Mouse (Mus musculus) erythroblast, embryonic 14.5 days (primary cell): ENCODE measurements around the gene Vasn. TPM values are rescaled to one million over a fixed set of nuclear protein-coding genes. Genes with fewer than 3 reads are reported as not detected.

Source experiments
- H3K27me3 ChIP-seq: 2 replicates; pipeline ENCODE4 v1.6.1; 2012; ENCODE audit warnings: inconsistent platforms; ENCODE audit not compliant: control insufficient read depth
- H3K36me3 ChIP-seq: 2 replicates; pipeline ENCODE4 v1.6.1; 2012; ENCODE audit warnings: mild to moderate bottlenecking, inconsistent platforms; ENCODE audit not compliant: control insufficient read depth
- H3K4me1 ChIP-seq: 2 replicates; pipeline ENCODE4 v1.6.1; 2012; ENCODE audit warnings: inconsistent platforms; ENCODE audit not compliant: control insufficient read depth
- H3K4me3 ChIP-seq: replicated peaks from 2 replicates; pipeline ENCODE3; 2012; ENCODE audit warnings: moderate library complexity, mild to moderate bottlenecking, inconsistent platforms
- H3K9me3 ChIP-seq: 2 replicates; pipeline ENCODE4 v1.6.1; 2012; ENCODE audit warnings: low read length, inconsistent platforms, mixed read lengths; ENCODE audit not compliant: control insufficient read depth
- GATA1 ChIP-seq: IDR thresholded peaks from 2 replicates; pipeline ENCODE4 v1.6.1; 2012; ENCODE audit warnings: low read length, inconsistent platforms, mixed read lengths
- TAL1 ChIP-seq: IDR thresholded peaks from 3 replicates; pipeline ENCODE4 v1.6.1; 2012; ENCODE audit warnings: low read length, inconsistent platforms, mixed read lengths
- polyA plus RNA-seq: library from polyadenylated mRNA; stranded (reverse); fragments of >175 nt; gene quantifications from 2 replicates; pipeline ENCODE4 v1.2.3, GENCODE M21; 2012

The Vasn gene
- polyA plus RNA-seq, 1 experiment = 0.01 TPM

- TF ChIP-seq TAL1 = no peak
- TF ChIP-seq GATA1 = no peak
- Histone ChIP-seq H3K4me1 (peaks cover 16% of the 10 kb centered on the region), H3K27me3 (peaks cover 54% of the 10 kb centered on the region)
Measured at GRCm38 (mm10) chr16:4597296-4597695, 42.4 kb upstream of the Vasn start.

GRCm38 (mm10) chr16:4598041-4598440 lies 41.7 kb upstream of the Vasn start:
- peaks cover 3% of the 10 kb centered on the region; the same call in 1 of the 2 replicates for H3K9me3 ChIP-seq
- H3K4me1 ChIP-seq = peaks cover 21% of the 10 kb centered on the region
- H3K4me3 ChIP-seq = no peak overlapping the region
- H3K36me3 ChIP-seq = no peaks in the 10 kb centered on the region
- TF ChIP-seq GATA1 (no peak), TAL1 (no peak)
- peaks cover 47% of the 10 kb centered on the region for H3K27me3 ChIP-seq

More at GRCm38 (mm10) chr16:4597296-4597695, 42.4 kb upstream of the Vasn start:
- Histone ChIP-seq H3K9me3 (peaks cover 3% of the 10 kb centered on the region; the same call in 1 of the 2 replicates), H3K4me3 (no peak overlapping the region), H3K36me3 (no peaks in the 10 kb centered on the region)

GRCm38 (mm10) chr16:4598891-4599543 lies 40.7 kb upstream of the Vasn start:
- no peak for TF ChIP-seq TAL1
- no peak for TF ChIP-seq GATA1
- peaks cover 19% of the 10 kb centered on the region for H3K4me1 ChIP-seq

GRCm38 (mm10) chr16:4599616-4600015 lies 40.1 kb upstream of the Vasn start:
- Histone ChIP-seq H3K9me3 (peaks cover 3% of the 10 kb centered on the region; the same call in 1 of the 2 replicates), H3K27me3 (peaks cover 31% of the 10 kb centered on the region), H3K36me3 (no peaks in the 10 kb centered on the region), H3K4me3 (no peak overlapping the region), H3K4me1 (peaks cover 19% of the 10 kb centered on the region)
- TF ChIP-seq TAL1 (no peak), GATA1 (no peak)

More at GRCm38 (mm10) chr16:4598891-4599543, 40.7 kb upstream of the Vasn start:
- H3K4me3 ChIP-seq = no peak overlapping the region
- peaks cover 37% of the 10 kb centered on the region for H3K27me3 ChIP-seq
- no peaks in the 10 kb centered on the region for H3K36me3 ChIP-seq
- peaks cover 3% of the 10 kb centered on the region; the same call in 1 of the 2 replicates for H3K9me3 ChIP-seq

GRCm38 (mm10) chr16:4600701-4601310 lies 38.9 kb upstream of the Vasn start:
- H3K4me3 ChIP-seq = no peak overlapping the region
- H3K27me3 ChIP-seq = peaks cover 19% of the 10 kb centered on the region
- peaks cover 19% of the 10 kb centered on the region for H3K4me1 ChIP-seq
- no peaks in the 10 kb centered on the region for H3K9me3 ChIP-seq
- TF ChIP-seq GATA1 = no peak
- no peak for TF ChIP-seq TAL1
- no peaks in the 10 kb centered on the region for H3K36me3 ChIP-seq

GRCm38 (mm10) chr16:4602189-4602588 lies 37.6 kb upstream of the Vasn start:
- peaks cover 26% of the 10 kb centered on the region for H3K4me1 ChIP-seq
- H3K9me3 ChIP-seq = no peaks in the 10 kb centered on the region
- H3K27me3 ChIP-seq = peaks cover 6% of the 10 kb centered on the region
- no peak for TF ChIP-seq GATA1
- TF ChIP-seq TAL1 = no peak
- no peak overlapping the region for H3K4me3 ChIP-seq
- H3K36me3 ChIP-seq = no peaks in the 10 kb centered on the region

- H3K4me1 ChIP-seq = peaks cover 28% of the 10 kb centered on the region
- no peaks in the 10 kb centered on the region; the same call in 1 of the 2 replicates for H3K27me3 ChIP-seq
- H3K36me3 ChIP-seq = no peaks in the 10 kb centered on the region
- H3K9me3 ChIP-seq = no peaks in the 10 kb centered on the region
- no peak for TF ChIP-seq GATA1
- TF ChIP-seq TAL1 = no peak
- H3K4me3 ChIP-seq = no peak overlapping the region
Measured at GRCm38 (mm10) chr16:4602766-4603452, 36.8 kb upstream of the Vasn start.

GRCm38 (mm10) chr16:4603453-4603837 lies 36.3 kb upstream of the Vasn start:
- H3K27me3 ChIP-seq = no peaks in the 10 kb centered on the region; the same call in 1 of the 2 replicates

GRCm38 (mm10) chr16:4604293-4604837 lies 35.4 kb upstream of the Vasn start:
- TF ChIP-seq GATA1 = no peak
- TF ChIP-seq TAL1 = no peak
- Histone ChIP-seq H3K36me3 (no peaks in the 10 kb centered on the region), H3K4me3 (no peak overlapping the region), H3K27me3 (no peaks in the 10 kb centered on the region), H3K9me3 (no peaks in the 10 kb centered on the region), H3K4me1 (peaks cover 28% of the 10 kb centered on the region)

More at GRCm38 (mm10) chr16:4603453-4603837, 36.3 kb upstream of the Vasn start:
- Histone ChIP-seq H3K4me1 (peaks cover 28% of the 10 kb centered on the region), H3K9me3 (no peaks in the 10 kb centered on the region), H3K36me3 (no peaks in the 10 kb centered on the region), H3K4me3 (no peak overlapping the region)
- no peak for TF ChIP-seq TAL1
- TF ChIP-seq GATA1 = no peak
